Mouse (Mus musculus): Measurements from ENCODE around the gene Mydgf.

- TF ChIP-seq CTCF (IDR thresholded peaks at IDR 0.05), result no peak
- TF ChIP-seq POLR2A (IDR thresholded peaks at IDR 0.05; ENCODE audit: insufficient read depth, low read depth, low read length), result no peak
These were observed 34.7 kb downstream of the Mydgf start for GRCm38 (mm10) chr17:56148790-56149618.

Data from heart, adult 2 months (tissue).